Mouse (Mus musculus) bone marrow macrophage, adult 2 months (primary cell): ENCODE measurements around the gene Prrg4.

Source experiments
- CTCF ChIP-seq: IDR thresholded peaks from 2 replicates; pipeline ENCODE4 v1.5.1; 2012; ENCODE audit warnings: low read depth, mild to moderate bottlenecking, low read length, moderate library complexity
- POLR2A ChIP-seq: IDR thresholded peaks from 2 replicates; pipeline ENCODE4 v1.6.1; 2012; ENCODE audit warnings: mild to moderate bottlenecking, low read depth, low read length, borderline replicate concordance

GRCm38 (mm10) chr2:104842559-104842958 lies 7.1 kb downstream of the Prrg4 start:
- TF ChIP-seq CTCF (no peak), POLR2A (no peak)
